Mouse (Mus musculus) intestine, embryonic 16.5 days (tissue): ENCODE measurements around the gene Mrps9. TPM values are rescaled to one million over a fixed set of nuclear protein-coding genes. Genes with fewer than 3 reads are reported as not detected.
"Not testable (repeated sequence)": the region's sequence is repeated elsewhere in the genome, so short reads cannot be mapped to it uniquely, and the experiment has no call there.

Experiments
- ATAC-seq: fragments of 200-750 bp; cut with Nextera tagmentation; 2 replicates; pipeline ENCODE4 v1.8.0; 2017; ENCODE audit warnings: moderate TSS enrichment, moderate library complexity
- H3K27ac ChIP-seq: fragments of 300-500 bp; sonication (generic); 2 replicates; pipeline ENCODE4 v1.5.1; 2014; ENCODE audit warnings: mild to moderate bottlenecking, low read length
- H3K27me3 ChIP-seq: fragments of 300-500 bp; sonication (generic); replicated peaks from 2 replicates; pipeline ENCODE4 v1.6.1; 2014; ENCODE audit warnings: low read length, control low read depth, mixed read lengths; ENCODE audit not compliant: control insufficient read depth, insufficient read depth
- H3K36me3 ChIP-seq: fragments of 300-500 bp; sonication (generic); 2 replicates; pipeline ENCODE4 v1.6.1; 2014; ENCODE audit warnings: low read length, control low read depth; ENCODE audit not compliant: control insufficient read depth, insufficient read depth
- H3K4me1 ChIP-seq: fragments of 300-500 bp; sonication (generic); 2 replicates; pipeline ENCODE4 v1.6.1; 2014; ENCODE audit warnings: low read length, control low read depth, mixed read lengths; ENCODE audit not compliant: control insufficient read depth, insufficient read depth
- H3K4me2 ChIP-seq: fragments of 300-500 bp; sonication (generic); 2 replicates; pipeline ENCODE4 v1.6.1; 2014; ENCODE audit warnings: low read depth, low read length, control low read depth
- H3K4me3 ChIP-seq: fragments of 300-500 bp; sonication (generic); 2 replicates; pipeline ENCODE4 v1.5.1; 2014; ENCODE audit warnings: mild to moderate bottlenecking, low read length
- H3K9ac ChIP-seq: fragments of 300-500 bp; sonication (generic); 2 replicates; pipeline ENCODE4 v1.6.1; 2014; ENCODE audit warnings: low read depth, low read length
- H3K9me3 ChIP-seq: fragments of 300-500 bp; sonication (generic); 2 replicates; pipeline ENCODE4 v1.6.1; 2016; ENCODE audit warnings: low read length, control low read depth; ENCODE audit not compliant: control insufficient read depth
- WGBS: fragments of 180-500 bp; shearing (Covaris S2); extraction: QIAGEN DNeasy Blood & Tissue Kit; methylation state at CpG from one replicate; pipeline ENCODE4 v1.1.7; 2014; 5-methylcytosine and 5-hydroxymethylcytosine counted together
- polyA plus RNA-seq: library from polyadenylated mRNA; unstranded; fragments of >200 nt; fragmentation: Nextera tagmentation; extraction: Ambion mirVana; gene quantifications from 2 replicates; pipeline ENCODE4 v1.2.1, GENCODE M21; 2015

Mrps9 gene
- polyA plus RNA-seq, 1 experiment from 2014 or later: 65.6 TPM

DNA sequence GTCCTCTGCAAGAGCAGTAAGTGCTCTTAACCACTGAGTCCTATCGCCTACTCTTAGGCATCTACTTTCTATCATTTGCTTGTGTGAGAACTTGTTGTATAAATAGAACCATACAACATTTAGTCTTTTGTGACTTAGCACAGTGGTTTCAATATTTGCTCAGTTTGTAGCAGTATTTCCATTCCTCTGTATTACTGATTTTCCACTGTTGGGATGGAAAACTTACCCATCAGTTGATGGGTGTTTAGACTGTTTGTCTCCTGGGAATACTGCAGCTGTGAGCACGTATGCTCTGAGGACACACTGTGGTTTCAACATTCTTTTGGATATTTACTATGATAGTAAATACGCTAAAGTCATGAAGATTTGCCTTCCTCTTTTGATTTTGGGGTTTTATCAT, 16.2 kb downstream of the Mrps9 start:
- H3K4me1 ChIP-seq: no peaks in the 10 kb centered on the region
- H3K36me3 ChIP-seq: 0 out of 2 replicates have a peak, but pooled peaks cover 2% of the 10 kb centered on the region
- no peak overlapping the region for H3K9ac ChIP-seq
- H3K9me3 ChIP-seq: no peaks in the 10 kb centered on the region
- H3K4me2 ChIP-seq: no peak overlapping the region
- H3K27me3 ChIP-seq: no peaks in the 10 kb centered on the region
- no peak for ATAC-seq
- WGBS: 88% methylated on average over 3 of the region's 3 CpGs
- H3K27ac ChIP-seq: no peak overlapping the region
- no peak overlapping the region for H3K4me3 ChIP-seq

DNA sequence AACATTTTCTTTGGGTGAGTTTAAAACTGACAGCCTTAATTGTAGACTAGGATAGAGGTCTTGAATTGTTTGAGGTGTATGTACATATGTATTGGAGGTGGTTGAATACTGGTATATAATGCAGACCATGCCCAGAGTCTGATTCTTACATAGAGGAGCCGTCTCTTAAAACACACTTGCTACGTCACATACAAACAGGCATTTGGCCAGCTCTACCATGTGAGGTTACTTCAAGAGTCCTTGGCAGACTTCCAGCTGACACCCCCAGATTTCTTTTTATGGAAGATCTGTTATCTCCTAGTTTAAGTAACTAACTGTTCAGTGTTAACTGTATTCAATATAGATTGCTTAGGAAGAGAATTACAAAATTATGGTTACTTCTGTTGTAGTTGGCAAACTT, 23.1 kb downstream of the Mrps9 start:
- Histone ChIP-seq H3K4me1 (no peaks in the 10 kb centered on the region), H3K27me3 (no peaks in the 10 kb centered on the region), H3K9me3 (no peaks in the 10 kb centered on the region), H3K4me3 (no peak overlapping the region), H3K36me3 (no peaks in the 10 kb centered on the region), H3K9ac (no peak overlapping the region), H3K27ac (no peak overlapping the region), H3K4me2 (no peak overlapping the region)
- WGBS: 63% methylated on average over 2 of the region's 2 CpGs
- ATAC-seq: no peak

DNA sequence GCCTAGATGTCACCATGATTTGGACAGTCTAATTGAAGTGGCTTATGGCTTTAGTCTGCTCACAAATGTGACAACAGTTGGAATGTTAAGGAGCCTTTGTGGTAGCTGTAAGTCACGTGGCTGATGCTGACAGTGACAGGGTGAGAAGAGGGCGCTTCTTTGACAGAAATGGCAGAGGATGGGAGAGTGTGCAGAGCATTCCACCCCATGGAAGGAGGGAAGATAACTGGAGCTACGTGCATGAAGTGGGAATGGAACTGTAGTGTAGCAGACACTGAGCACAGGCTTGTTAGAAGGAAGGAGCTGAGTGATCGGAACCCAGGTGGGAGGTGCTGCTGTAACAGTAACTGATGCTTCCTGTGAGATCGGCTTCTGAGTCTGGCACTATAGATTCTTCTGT, 24.2 kb downstream of the Mrps9 start:
- Histone ChIP-seq H3K27me3 (no peaks in the 10 kb centered on the region), H3K36me3 (no peaks in the 10 kb centered on the region), H3K9ac (no peak overlapping the region), H3K4me2 (no peak overlapping the region), H3K4me3 (no peak overlapping the region), H3K9me3 (no peaks in the 10 kb centered on the region), H3K4me1 (no peaks in the 10 kb centered on the region), H3K27ac (no peak overlapping the region)
- WGBS: 94% methylated on average over 5 of the region's 5 CpGs
- ATAC-seq: no peak

DNA sequence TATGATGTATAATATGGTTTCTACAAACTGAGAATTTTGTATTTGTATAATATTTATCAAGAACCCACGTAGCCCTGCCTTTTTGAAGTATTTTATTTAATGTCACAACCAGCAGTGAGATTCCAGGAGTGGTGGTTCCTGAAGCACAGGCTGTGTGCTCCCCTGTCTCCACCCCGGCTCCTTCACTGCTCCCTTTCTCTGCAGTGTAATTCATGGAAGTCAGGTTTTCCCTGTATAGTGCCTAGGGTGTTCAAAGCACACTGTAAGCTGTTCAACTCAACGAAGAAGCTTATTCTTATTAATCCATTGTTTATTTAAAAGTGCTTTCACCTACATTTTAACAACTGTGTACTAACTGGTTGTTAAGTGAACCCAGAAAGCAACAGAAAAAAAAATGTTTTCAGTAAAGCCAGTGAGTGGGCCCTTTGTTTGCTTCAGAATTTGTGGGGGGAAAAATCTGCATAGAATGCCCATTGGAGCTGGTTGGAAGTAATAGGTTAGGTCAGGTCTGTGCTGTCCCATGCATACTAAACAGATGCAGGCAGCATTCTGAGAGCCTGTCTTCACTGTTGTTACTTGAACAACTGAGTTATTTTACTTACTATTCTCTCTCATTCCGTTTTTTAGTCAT, 25.5 kb downstream of the Mrps9 start:
- H3K4me1 ChIP-seq: no peaks in the 10 kb centered on the region
- H3K27me3 ChIP-seq: no peaks in the 10 kb centered on the region
- H3K27ac ChIP-seq: no peak overlapping the region
- no peak for ATAC-seq
- no peaks in the 10 kb centered on the region for H3K36me3 ChIP-seq
- no peaks in the 10 kb centered on the region for H3K9me3 ChIP-seq
- H3K9ac ChIP-seq: no peak overlapping the region
- 72% methylated on average over 4 of the region's 4 CpGs for WGBS
- H3K4me2 ChIP-seq: no peak overlapping the region
- no peak overlapping the region for H3K4me3 ChIP-seq

DNA sequence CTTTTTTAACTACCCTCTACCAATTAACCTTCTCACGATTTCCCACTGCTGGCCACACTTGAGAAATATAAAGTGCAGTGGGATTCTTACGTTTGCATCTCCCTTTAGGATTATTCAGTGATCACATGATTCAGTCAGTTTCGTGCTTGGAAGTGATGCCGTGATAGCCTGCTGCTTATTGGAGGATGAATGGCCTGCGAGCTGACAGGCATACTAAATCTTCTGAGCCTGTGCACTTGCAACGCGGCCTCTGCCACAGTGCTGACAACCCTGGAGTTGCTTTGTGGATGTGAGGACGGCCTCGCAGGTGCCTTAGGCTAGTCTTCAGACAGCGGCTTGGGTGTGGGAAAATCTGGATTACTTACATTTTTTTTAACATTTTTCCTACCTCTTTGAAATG, 26.2 kb downstream of the Mrps9 start:
- Histone ChIP-seq H3K27ac (no peak overlapping the region), H3K4me3 (no peak overlapping the region), H3K4me1 (no peaks in the 10 kb centered on the region), H3K27me3 (no peaks in the 10 kb centered on the region), H3K4me2 (no peak overlapping the region), H3K36me3 (no peaks in the 10 kb centered on the region), H3K9ac (no peak overlapping the region), H3K9me3 (no peaks in the 10 kb centered on the region)
- no peak for ATAC-seq
- 80% methylated on average over 10 of the region's 10 CpGs for WGBS

DNA sequence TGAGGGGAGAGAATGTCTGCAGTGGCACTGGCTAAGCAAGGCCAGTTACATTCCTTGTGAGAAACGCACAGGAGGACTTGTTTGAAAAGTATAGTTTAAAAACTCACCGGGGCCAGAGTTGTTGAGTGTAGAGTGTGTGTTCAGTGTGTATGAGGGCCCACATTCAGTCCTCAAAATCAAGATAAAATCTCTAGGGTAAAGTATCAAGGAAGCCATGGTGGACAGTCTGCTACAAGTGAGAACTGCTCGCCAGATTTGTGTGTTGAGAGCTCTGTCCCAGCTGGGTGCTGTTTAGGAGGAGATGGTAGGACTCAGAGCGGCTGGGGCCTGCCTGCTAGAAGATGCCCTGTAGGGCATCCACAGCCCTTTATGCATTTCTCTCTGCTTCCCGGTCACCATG, 27.8 kb downstream of the Mrps9 start:
- H3K27ac ChIP-seq: no peak overlapping the region
- no peak overlapping the region for H3K4me2 ChIP-seq
- no peak overlapping the region for H3K4me3 ChIP-seq
- H3K36me3 ChIP-seq: no peaks in the 10 kb centered on the region
- WGBS: 88% methylated on average over 5 of the region's 5 CpGs
- H3K9ac ChIP-seq: no peak overlapping the region
- no peaks in the 10 kb centered on the region for H3K9me3 ChIP-seq
- no peaks in the 10 kb centered on the region for H3K4me1 ChIP-seq
- ATAC-seq: no peak
- H3K27me3 ChIP-seq: no peaks in the 10 kb centered on the region

DNA sequence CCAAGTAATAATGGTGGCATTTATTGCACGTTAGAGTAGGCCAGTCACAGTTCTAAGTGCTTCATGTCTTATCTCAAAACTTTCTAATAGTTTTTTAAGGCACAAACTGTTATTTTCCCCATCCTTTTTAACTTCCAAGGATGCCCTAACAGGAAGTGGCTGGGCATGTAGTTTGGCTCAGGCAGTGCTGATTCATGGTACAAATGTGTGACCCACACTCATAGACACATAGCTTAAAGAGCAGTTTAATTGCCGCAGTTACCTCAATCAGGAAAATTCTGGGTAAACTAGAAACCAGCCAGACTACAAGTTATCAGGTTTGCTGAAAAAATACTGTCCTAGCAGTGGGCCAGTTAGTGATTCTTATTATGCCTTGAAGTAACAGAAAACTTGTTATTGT, 31.2 kb downstream of the Mrps9 start:
- Histone ChIP-seq H3K27ac (no peak overlapping the region), H3K4me1 (no peaks in the 10 kb centered on the region), H3K4me2 (no peak overlapping the region), H3K9me3 (no peaks in the 10 kb centered on the region), H3K4me3 (no peak overlapping the region), H3K36me3 (no peaks in the 10 kb centered on the region), H3K27me3 (no peaks in the 10 kb centered on the region), H3K9ac (no peak overlapping the region)
- WGBS: 95% methylated on average over 2 of the region's 2 CpGs
- ATAC-seq: no peak

DNA sequence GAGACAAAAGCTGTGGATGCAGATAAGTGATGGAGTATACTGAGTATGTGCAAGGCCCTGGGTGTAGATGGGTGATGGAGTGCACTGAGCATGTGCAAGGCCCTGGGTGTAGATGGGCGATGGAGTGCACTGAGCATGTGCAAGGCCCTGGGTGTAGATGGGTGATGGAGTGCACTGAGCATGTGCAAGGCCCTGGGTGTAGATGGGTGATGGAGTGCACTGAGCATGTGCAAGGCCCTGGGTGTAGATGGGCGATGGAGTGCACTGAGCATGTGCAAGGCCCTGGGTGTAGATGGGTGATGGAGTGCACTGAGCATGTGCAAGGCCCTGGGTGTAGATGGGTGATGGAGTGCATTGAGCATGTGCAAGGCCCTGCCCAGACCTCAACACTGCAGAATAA, 32.4 kb downstream of the Mrps9 start:
- H3K27me3 ChIP-seq, ATAC-seq: not testable (repeated sequence)

DNA sequence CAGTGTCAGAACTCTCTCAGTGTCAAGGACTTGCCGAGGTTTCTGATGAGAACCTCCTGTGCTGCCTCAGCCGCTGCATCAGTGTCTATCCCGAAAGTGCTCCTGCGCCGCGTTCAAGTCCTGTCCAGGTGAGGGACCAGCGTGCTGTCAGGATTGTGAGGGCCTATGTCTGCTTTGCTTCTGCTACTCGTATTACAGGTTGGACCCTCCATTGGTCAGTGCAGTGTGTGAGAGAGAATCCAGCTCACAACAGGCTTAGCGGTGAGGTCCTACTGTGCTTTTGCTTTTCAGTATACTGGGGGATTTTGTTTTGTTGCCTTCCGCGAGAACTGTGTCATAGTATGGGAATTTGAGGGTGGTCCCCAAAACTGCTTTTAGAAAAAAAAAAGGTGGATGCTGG, 36.8 kb downstream of the Mrps9 start:
- no peak for ATAC-seq
- H3K36me3 ChIP-seq: no peaks in the 10 kb centered on the region
- WGBS: 90% methylated on average over 11 of the region's 11 CpGs
- no peaks in the 10 kb centered on the region for H3K27me3 ChIP-seq
- H3K4me3 ChIP-seq: no peak overlapping the region
- H3K9me3 ChIP-seq: no peaks in the 10 kb centered on the region
- H3K4me2 ChIP-seq: no peak overlapping the region
- no peak overlapping the region for H3K27ac ChIP-seq
- no peaks in the 10 kb centered on the region for H3K4me1 ChIP-seq
- H3K9ac ChIP-seq: no peak overlapping the region

More for the DNA sequence above, 32.4 kb downstream of the Mrps9 start:
- not testable (repeated sequence) for H3K9me3 ChIP-seq, H3K4me3 ChIP-seq, H3K9ac ChIP-seq, H3K4me1 ChIP-seq, H3K27ac ChIP-seq, H3K4me2 ChIP-seq, H3K36me3 ChIP-seq
- WGBS: no CpG with 5 or more reads among the region's 2 CpGs
